Mouse (Mus musculus): ENCODE results near the gene Lasp1.

DNA sequence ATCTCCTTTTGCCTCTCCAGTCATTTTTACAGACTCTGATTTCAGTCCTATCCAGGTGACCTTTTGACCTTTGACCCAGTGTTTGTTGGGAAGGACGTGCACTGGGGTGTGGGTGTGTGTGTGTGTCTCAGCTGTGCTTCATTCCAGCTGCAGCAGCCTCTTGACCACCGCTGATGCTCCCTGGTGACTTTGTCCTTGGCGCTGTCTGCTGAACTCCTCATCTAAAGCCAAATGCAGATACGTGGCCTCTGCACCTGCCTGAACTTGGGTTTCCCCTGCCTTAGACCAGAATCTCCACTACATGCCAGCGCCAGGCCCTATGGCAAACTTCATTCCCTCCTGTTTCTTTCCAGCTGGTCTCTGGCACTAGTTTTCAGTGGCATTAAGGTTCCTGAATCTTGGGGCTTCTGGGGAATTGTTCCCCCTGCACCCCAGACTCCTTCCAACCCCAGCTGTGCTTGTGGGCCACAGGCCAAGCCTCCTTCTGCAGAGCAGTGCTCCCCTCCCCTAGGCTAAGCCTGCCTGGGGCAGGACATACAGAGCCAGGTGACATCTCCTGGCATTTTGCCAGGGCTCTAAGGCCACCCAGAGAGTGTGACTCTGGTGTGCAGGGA lies 9.9 kb downstream of the Lasp1 start:
- no peak for TF ChIP-seq CTCF (IDR thresholded peaks at IDR 0.05; ENCODE audit: borderline replicate concordance, control insufficient read depth, extremely low read depth, insufficient read depth, low read length, poor library complexity)
- no peak for TF ChIP-seq POLR2A (IDR thresholded peaks at IDR 0.05; ENCODE audit: control insufficient read depth, extremely low read depth, insufficient read depth, low read length, poor library complexity)

Measured in thymus, adult 2 months (tissue).